Mouse (Mus musculus) adrenal gland, postnatal 10 days (tissue): ENCODE results near the gene Pxn. TPM values are rescaled to one million over a fixed set of nuclear protein-coding genes. Genes with fewer than 3 reads are reported as not detected.
"Not testable (repeated sequence)": the region's sequence is repeated elsewhere in the genome, so short reads cannot be mapped to it uniquely, and the experiment has no call there.

Source experiments
- DNase-seq: peaks from one replicate; pipeline ENCODE4 v3.0.0; 2021; ENCODE audit warnings: mixed read lengths
- total RNA-seq, 2 experiments: library from RNA; stranded (reverse); gene quantifications; 2 replicates each; pipeline ENCODE4 v1.2.3; 2021

The Pxn gene
- total RNA-seq, 2 experiments from 2014 or later, result 55.1 to 72.4 TPM

- no peak for DNase-seq
These were observed 44.1 kb downstream of the Pxn start for GRCm38 (mm10) chr5:115550482-115551005.

- DNase-seq, result no peak
These were observed 44.9 kb downstream of the Pxn start for GRCm38 (mm10) chr5:115551386-115551785.

DNA sequence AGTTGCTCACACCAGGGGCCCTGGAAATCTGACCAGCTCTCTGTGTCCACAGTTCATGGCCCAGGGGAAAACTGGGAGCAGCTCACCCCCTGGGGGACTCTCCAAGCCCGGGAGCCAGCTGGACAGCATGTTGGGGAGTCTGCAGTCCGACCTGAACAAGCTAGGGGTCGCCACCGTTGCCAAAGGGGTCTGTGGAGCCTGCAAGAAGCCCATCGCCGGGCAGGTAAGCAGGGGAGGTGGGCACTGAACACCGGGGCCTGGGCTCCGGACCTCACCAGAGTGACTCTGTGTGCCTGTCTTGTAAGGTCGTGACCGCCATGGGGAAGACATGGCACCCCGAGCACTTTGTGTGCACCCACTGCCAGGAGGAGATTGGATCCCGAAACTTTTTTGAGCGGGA, 45.3 kb downstream of the Pxn start:
- no peak for DNase-seq

DNA sequence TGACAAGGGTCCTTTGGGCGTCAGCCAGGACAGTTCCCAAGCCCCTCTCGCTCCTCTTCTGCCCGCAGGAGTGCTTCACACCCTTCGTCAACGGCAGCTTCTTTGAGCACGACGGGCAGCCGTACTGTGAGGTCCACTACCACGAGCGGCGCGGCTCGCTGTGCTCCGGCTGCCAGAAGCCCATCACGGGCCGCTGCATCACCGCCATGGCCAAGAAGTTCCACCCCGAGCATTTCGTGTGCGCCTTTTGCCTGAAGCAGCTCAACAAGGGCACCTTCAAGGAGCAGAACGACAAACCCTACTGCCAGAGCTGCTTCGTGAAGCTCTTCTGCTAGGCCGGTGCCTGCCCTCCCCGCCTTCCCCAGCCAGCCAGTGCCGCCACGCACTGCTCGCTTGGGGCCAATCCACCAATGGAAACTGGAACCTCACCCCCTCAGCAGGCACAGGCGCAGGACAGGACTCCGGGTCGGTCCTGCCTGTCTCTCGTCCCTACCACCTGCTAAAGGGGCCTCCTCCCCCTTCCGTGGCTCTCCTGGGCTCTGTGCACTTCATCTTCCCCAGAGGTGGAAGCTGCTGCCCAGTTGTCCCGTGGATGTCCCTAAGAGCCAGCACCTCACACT, 47.4 kb downstream of the Pxn start:
- no peak for DNase-seq

- no peak for DNase-seq
These were observed 48.2 kb downstream of the Pxn start for GRCm38 (mm10) chr5:115554536-115555291.

DNA sequence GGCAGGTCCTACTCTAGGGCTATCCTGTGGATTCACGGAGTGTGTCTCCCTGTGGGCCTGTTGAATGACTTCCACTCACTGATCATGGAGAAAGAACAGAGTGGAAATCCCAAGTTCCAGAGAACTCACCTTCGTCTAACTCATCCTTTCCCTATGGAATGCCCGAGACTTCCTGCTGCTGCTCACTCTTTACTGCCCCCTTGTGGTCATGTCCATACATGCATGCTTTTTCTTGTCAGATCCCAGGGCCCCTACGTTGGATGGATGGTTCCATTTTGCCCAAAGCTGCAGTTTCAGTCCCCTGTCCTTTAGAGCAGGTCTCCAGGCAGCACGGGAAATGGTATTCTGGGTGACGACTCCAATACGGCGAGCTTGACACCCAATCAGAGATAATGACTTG, 49.7 kb downstream of the Pxn start:
- peak; percentile 85 for DNase-seq

GRCm38 (mm10) chr5:115558182-115558794, 51.8 kb downstream of the Pxn start:
- DNase-seq, result no peak

DNA sequence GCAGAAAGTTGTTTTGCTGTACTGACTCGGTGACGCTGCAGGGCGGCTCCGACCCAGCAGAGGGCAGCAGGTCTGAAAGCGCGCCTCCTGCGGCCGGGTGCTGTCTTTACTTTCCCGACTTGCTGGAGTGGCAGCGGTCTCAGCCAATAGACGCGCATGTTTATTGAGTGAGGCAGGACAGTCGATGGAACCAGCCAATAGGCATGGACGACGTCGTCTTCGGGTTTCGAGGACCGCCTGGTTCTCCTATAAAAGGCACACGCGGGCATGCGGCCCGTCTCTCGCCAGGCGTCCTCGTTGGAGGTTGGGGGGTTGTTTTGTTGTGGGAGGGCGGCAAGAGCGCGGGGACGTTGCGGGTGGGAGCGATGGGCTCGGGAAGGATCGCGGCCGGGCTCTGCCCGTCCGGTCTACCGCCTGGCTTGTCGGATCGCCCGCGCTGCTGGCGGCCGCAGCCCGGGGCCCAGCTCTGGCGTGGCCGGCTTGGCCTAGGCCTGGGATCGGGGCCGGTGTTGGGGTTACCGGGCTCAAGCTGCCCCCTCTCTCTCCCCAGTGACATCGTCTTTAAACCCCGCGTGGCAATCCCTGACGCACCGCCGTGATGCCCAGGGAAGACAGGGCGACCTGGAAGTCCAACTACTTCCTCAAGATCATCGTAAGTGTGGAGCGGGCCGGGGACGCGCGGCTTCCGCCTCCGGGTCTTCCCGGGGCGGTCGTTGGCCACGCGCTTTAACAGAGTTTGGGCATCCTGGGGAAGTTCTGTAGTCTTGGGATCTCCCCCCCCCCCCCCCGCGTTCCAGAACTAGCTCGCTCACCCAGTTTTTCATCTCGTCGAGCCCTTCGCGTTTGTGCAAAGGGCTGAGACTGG, 53.0 kb downstream of the Pxn start, which contains the start of gene Rplp0:
Gene Rplp0, plus strand, starts transcription at position 231 of the 865 bp plus-strand sequence.
- peak; percentile 100 for DNase-seq

DNA sequence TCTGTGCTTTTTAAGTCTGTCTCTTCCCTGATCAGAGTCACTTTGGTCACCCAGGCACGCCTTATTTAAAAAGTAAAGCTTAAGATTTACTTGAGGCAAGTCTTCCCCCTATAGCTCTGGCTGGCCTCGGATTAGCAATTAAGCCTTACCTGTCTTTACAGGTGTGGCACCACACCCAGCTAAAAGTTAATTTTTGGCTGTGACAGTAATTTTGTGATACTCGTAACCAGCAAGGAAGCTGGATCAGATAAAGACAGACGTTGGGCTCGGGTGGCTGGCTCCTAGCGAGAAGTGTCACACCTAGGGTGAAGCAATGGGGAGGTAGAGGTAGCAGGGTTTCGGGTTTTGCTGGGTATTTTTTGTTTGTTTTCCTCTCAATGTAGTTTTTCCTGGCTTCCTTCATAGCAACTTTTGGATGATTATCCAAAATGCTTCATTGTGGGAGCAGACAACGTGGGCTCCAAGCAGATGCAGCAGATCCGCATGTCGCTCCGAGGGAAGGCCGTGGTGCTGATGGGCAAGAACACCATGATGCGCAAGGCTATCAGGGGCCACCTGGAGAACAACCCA, 53.9 kb downstream of the Pxn start:
- DNase-seq, result no peak

DNA sequence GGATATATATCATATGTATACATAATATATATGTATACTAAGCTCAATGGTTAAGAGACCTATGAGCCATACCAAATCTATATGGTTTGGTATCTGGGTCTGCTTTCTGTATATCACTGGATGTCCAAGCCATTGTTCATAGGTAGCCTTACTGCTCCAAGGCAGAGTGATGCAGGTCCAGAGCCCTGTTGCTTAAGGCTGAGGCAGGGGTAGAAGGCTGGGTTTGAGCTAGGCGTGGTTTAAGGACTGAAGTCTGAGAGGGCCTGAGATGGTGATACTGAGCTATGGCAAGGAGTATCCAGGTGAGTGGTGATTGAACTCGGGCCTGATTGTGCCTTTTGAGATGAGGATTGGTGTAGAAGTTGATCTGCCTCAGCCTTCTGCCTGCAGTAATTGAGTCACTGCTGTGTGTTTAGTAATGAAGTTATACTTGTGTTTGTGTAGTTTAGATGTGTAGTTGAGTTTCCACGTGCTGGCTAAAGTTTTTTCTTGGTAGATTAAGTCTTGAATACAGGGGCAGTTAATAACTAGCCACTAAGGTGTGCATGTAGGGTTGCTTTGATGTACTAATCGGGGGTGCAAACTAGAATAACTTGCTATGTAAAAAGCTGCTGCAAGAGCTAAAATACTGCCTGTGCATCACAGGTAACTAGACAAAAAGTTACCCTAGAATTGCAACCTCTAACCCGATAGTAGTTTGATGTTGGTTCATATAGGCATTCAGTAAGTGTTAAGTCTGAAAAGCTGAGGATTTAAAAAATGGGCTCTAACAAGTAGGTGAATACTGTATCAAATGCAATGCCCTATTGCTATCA, 57.5 kb downstream of the Pxn start:
- DNase-seq, result no peak

DNA sequence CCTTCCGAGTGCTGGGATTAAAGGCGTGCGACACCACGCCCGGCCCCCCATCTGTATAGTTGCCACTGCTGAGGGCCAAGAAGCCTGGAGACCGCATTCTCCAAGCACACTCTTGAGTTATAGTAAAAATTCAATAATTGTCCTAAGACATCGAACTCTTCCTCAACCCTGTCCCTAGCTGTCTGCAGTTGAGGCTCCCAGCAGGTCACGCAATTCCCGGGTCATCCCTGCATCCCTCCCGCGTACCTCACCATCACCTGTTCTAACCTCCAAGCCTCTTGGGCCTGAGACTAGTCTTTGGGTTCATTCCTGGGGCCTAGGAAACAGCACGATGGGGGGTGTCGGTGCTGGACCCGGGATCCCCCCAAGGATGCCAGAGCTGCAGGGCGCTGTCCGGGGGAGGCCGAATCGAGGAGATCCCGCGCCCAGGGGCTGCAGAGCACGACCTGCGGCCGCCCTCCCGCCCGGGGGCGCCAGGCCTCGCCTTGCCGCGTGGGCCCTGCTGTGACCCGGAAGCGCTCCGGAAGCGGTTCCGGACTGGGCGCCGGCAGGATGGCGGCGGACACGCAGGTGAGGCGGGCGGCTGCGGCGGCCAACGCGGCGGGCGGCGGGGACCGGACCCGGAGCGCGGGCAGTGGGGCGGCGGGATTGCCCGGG, 58.4 kb downstream of the Pxn start, which contains the start of gene Gcn1l1:
Gene Gcn1l1, plus strand, starts transcription at position 518 of the 657 bp plus-strand sequence.
- peak; percentile 90 for DNase-seq

DNA sequence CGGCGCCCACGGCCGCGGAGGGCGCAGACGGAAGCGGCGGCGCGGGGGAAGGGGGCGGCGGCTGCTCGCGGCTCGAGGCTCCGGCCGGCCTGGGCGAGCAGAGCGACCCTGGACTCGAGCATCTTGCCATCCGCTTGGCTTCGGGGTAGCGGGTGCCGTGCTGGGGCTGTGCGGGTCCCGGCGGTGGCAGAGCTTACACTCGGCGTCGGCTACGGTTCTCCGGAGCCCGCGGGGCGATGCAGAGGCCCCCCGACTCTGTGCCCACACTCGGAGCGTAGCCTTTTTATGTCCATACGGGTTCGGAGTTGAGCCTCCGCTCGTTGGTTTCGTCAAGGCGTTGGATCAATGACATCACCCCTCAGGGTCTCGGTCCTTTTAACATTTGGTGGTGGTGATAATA, 58.9 kb downstream of the Pxn start:
- DNase-seq, result peak; percentile 47

DNA sequence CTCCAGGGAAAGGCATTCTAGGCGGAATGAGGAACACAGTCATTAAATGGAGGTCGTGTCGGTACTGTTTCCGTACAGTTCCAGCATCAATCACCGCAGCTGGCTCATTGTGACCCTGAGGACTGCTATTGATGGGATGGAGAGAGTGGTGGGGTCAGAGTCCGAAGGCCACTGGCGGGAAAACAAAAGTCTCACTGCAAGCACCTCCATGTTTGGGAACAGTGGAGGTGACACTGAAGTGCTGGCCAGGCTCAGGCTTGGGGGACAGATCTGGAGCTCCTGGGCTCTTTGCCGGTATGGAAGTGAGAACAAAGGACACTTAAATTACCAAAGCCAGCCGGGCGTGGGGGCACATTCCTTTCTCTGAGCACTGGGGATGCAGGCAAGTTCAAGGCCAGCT, 62.2 kb downstream of the Pxn start:
- DNase-seq, result peak; percentile 63

DNA sequence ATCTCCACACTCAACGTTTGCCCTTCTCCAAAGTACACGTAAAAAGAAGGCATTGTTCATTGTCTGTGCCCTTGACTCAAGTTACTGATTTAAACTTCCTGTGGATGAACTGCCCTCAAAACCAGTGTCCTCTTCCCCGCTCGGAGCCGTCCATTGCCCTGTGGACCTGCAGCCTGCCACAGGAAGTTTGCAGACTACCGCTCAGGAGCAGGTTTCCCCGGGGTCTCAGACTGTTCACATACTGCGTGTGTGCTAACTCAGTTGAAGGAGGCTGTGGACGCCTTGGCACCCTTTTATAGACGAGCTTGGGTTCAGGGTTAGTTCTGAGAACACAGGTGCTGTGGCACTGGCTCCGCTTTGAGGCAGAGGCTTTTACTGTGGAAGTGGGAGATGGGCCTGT, 62.8 kb downstream of the Pxn start:
- no peak for DNase-seq

DNA sequence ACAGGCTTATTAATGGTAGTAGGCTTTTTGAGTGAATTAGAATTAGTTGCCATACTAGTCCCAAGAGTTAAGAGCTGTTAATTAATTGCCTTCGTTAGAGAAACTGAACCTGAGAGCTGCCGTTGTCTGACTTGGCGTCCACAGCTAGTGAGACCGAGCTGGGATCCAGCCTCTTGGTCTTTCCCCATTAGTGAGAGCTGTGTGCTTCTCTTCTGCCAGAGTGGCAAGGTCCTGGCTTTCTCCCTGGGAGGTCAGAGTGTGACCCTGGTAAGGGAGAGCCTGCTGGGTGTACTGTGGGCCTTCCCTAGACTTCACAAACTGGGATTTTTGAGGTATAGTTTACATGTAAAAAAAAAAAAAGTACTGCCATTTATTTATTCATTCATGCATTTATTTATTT, 63.2 kb downstream of the Pxn start:
- no peak for DNase-seq

GRCm38 (mm10) chr5:115571086-115571485, 64.6 kb downstream of the Pxn start:
- no peak for DNase-seq

- DNase-seq, result peak; percentile 37
These were observed 66.4 kb downstream of the Pxn start for GRCm38 (mm10) chr5:115572679-115573535.

- peak; percentile 72 for DNase-seq
These were observed 68.5 kb downstream of the Pxn start for GRCm38 (mm10) chr5:115574992-115575391.

DNA sequence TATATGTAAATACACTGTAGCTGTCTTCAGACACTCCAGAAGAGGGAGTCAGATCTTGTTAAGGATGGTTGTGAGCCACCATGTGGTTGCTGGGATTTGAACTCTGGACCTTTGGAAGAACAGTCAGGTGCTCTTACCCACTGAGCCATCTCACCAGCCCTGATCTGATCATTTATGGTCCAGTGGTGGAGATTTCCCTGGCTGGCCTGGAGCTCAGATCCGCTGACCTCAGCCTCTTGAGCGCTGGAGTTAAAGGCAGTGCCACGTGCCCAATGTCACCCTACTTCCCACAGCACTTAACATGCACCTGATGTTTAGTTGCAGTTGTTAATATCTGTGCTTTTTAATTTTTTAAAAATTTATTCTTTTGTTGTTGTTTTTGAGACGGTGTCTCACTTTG, 71.2 kb downstream of the Pxn start:
- DNase-seq, result not testable (repeated sequence)
